Mouse (Mus musculus) hindbrain, embryonic 15.5 days (tissue): ENCODE measurements around the gene Rere. TPM values are rescaled to one million over a fixed set of nuclear protein-coding genes. Genes with fewer than 3 reads are reported as not detected.
A peak's percentile ranks its signal among the peaks of the same experiment; 100 is the strongest.

Source experiments
- ATAC-seq: fragments of 200-750 bp; cut with Nextera tagmentation; 2 replicates; pipeline ENCODE4 v1.8.0; 2017; ENCODE audit warnings: low read depth, moderate number of reproducible peaks, moderate TSS enrichment; ENCODE audit not compliant: low FRiP score
- H3K27ac ChIP-seq: fragments of 300-500 bp; sonication (generic); replicated peaks from 2 replicates; pipeline ENCODE4 v1.5.1; 2015; ENCODE audit warnings: mild to moderate bottlenecking, inconsistent platforms
- H3K27me3 ChIP-seq: fragments of 300-500 bp; sonication (generic); 2 replicates; pipeline ENCODE4 v1.6.1; 2015; ENCODE audit warnings: control low read depth, inconsistent platforms
- H3K36me3 ChIP-seq: fragments of 300-500 bp; sonication (generic); 2 replicates; pipeline ENCODE4 v1.6.1; 2015; ENCODE audit warnings: control low read depth, inconsistent platforms
- H3K4me1 ChIP-seq: fragments of 300-500 bp; sonication (generic); replicated peaks from 2 replicates; pipeline ENCODE4 v1.6.1; 2015; ENCODE audit warnings: control low read depth, inconsistent platforms
- H3K4me2 ChIP-seq: fragments of 300-500 bp; sonication (generic); 2 replicates; pipeline ENCODE4 v1.6.1; 2015; ENCODE audit warnings: moderate library complexity, mild to moderate bottlenecking, inconsistent platforms
- H3K4me3 ChIP-seq: fragments of 300-500 bp; sonication (generic); 2 replicates; pipeline ENCODE4 v1.5.1; 2015; ENCODE audit warnings: mild to moderate bottlenecking, inconsistent platforms
- H3K9ac ChIP-seq: fragments of 300-500 bp; sonication (generic); 2 replicates; pipeline ENCODE4 v1.6.1; 2015; ENCODE audit warnings: inconsistent platforms
- H3K9me3 ChIP-seq: fragments of 300-500 bp; sonication (generic); 2 replicates; pipeline ENCODE4 v1.6.1; 2016; ENCODE audit warnings: control low read depth, inconsistent platforms
- WGBS: fragments of 180-500 bp; shearing (Covaris S2); methylation state at CpG from one replicate; pipeline ENCODE4 v1.1.7; 2015; 5-methylcytosine and 5-hydroxymethylcytosine counted together
- polyA plus RNA-seq: library from polyadenylated mRNA; unstranded; fragments of >200 nt; fragmentation: Nextera tagmentation; extraction: Ambion mirVana; gene quantifications from 2 replicates; pipeline ENCODE4 v1.2.1, GENCODE M21; 2015

Gene Rere
- polyA plus RNA-seq, 1 experiment from 2014 or later: 32.5 TPM

GRCm38 (mm10) chr4:150557976-150558375 lies 276.5 kb downstream of the Rere start:
- 24% methylated on average over 1 of the region's 1 CpGs for WGBS
- no peaks in the 10 kb centered on the region for H3K9me3 ChIP-seq
- H3K4me3 ChIP-seq: no peak overlapping the region
- H3K36me3 ChIP-seq: no peaks in the 10 kb centered on the region
- no peak overlapping the region for H3K9ac ChIP-seq
- ATAC-seq: no peak
- H3K27ac ChIP-seq: peak overlapping the region; percentile 89
- peaks cover 31% of the 10 kb centered on the region for H3K4me1 ChIP-seq
- no peaks in the 10 kb centered on the region for H3K27me3 ChIP-seq
- H3K4me2 ChIP-seq: no peak overlapping the region

DNA sequence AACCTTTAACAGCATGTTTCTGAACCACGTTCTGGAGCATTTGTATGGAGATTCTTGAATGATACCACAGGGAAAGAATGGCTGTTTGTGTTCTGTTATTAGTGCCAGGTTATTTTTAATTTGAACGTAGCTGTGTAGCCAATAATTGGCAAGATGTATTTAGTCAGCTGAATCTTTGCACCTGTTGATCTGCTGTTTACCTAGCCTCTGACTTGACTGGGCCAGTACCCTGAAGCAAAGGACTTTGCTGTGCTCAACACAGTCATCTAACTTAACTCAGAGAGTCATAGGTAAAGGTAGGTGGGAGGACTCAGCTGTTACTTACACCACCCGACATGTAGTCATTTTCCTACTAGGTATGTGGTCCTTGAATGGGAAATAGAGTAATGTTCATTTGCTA lies 278.1 kb downstream of the Rere start:
- no peak overlapping the region for H3K27ac ChIP-seq
- H3K4me2 ChIP-seq: no peak overlapping the region
- H3K27me3 ChIP-seq: no peaks in the 10 kb centered on the region
- 72% methylated on average over 3 of the region's 3 CpGs for WGBS
- peaks cover 44% of the 10 kb centered on the region for H3K4me1 ChIP-seq
- ATAC-seq: no peak
- H3K9ac ChIP-seq: no peak overlapping the region
- no peak overlapping the region for H3K4me3 ChIP-seq
- no peaks in the 10 kb centered on the region for H3K36me3 ChIP-seq
- H3K9me3 ChIP-seq: no peaks in the 10 kb centered on the region

- 30% methylated on average over 5 of the region's 5 CpGs for WGBS
- no peak overlapping the region for H3K4me2 ChIP-seq
- no peaks in the 10 kb centered on the region for H3K36me3 ChIP-seq
- no peaks in the 10 kb centered on the region for H3K27me3 ChIP-seq
- H3K9ac ChIP-seq: no peak overlapping the region
- peaks cover 28% of the 10 kb centered on the region for H3K4me1 ChIP-seq
- H3K4me3 ChIP-seq: no peak overlapping the region
- ATAC-seq: no peak
- H3K9me3 ChIP-seq: no peaks in the 10 kb centered on the region
- H3K27ac ChIP-seq: 0 out of 2 replicates have a peak overlapping the region, but pooled peaks have one; percentile 50
Measured at GRCm38 (mm10) chr4:150563281-150563680, 281.8 kb downstream of the Rere start.

GRCm38 (mm10) chr4:150566193-150566592 lies 284.7 kb downstream of the Rere start:
- H3K36me3 ChIP-seq: no peaks in the 10 kb centered on the region
- no peaks in the 10 kb centered on the region for H3K9me3 ChIP-seq
- peaks cover 53% of the 10 kb centered on the region for H3K4me1 ChIP-seq
- no peak overlapping the region for H3K4me3 ChIP-seq
- H3K4me2 ChIP-seq: no peak overlapping the region
- WGBS: 89% methylated on average over 6 of the region's 6 CpGs
- no peak overlapping the region for H3K9ac ChIP-seq
- H3K27ac ChIP-seq: 0 out of 2 replicates have a peak overlapping the region, but pooled peaks have one; percentile 2
- no peaks in the 10 kb centered on the region for H3K27me3 ChIP-seq
- ATAC-seq: no peak

DNA sequence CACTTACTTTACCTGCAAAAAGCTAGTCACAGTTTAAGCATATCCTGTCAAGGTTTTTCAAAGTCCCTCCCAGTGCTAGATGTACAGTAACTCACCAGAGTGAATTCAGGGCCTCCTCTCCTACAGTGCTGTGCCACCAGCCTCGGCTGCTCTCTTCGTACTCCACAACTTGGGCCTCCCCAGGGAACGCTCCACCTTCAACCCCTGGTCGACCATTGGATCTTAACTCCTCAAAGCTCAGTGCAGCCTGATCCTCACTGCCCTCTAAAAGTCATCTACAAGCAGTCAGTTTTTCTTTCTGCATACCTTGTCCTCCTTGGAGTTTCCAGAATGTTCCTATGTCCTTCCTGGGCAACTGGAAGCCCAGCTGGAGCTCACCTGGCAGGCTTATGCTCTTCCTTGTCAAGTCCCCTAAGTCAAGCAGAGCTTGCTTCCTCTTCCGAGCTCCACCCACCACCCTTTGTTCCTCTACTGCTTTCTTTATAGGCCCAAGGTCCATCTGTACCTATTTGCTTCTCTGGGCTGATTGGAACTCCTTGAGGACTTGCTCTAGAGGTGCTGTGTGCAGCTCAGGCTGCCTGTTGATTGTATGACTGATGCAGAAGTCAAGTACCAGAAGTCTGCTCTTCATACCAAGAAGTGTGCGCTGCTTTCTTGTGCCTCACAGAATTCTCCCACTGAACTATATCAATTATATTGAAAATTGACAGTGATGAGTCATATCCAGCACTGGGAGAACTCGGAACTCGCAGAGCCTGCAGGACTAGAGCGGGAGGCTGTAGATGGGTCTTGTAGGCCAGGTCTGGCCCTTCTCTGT lies 287.1 kb downstream of the Rere start:
- Histone ChIP-seq H3K36me3 (no peaks in the 10 kb centered on the region), H3K4me1 (peaks cover 54% of the 10 kb centered on the region), H3K27ac (peak overlapping the region; percentile 93), H3K4me3 (peak overlapping the region; percentile 86), H3K27me3 (no peaks in the 10 kb centered on the region), H3K9ac (peak overlapping the region; percentile 92), H3K9me3 (no peaks in the 10 kb centered on the region), H3K4me2 (peak overlapping the region; percentile 82)
- ATAC-seq: peak; percentile 25; the same call in 1 of the 2 replicates
- WGBS: 31% methylated on average over 9 of the region's 9 CpGs

DNA sequence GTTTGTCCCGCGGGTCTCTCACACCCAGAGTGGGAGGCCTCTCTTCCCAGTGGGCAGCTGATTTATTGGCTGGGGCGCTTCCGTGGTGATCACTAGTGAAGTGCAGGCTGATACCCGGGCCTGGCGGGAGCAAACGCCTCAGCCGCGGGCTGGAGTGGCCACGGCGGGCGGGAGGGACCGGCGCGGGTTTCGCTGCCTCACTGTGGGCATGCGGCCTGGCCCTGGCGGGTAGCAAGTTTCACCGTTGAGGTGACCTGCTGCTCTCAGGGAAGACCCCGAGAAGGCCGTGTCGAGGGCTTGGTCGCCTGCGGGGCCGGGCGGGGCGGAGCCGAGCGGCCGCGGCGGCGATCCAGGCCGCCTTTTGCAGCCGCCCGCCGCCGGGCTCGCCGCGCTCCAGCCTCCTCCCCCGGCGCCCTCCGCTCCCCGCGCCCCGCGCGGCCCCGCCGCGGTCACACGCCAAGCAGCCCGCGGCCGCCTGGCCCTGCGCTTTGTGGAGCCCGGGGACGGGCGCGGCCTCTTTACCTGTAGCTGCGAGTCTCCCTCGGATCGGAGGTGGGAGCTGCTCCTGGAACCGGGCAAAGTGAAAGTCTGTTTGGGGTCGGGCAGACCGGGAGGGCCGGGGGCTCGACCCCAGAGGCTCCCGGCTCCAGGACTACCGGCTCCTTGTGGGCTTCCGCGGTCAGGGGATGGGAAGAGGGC lies 287.8 kb downstream of the Rere start:
- no peaks in the 10 kb centered on the region for H3K9me3 ChIP-seq
- H3K4me1 ChIP-seq: peaks cover 47% of the 10 kb centered on the region
- peak overlapping the region; percentile 86 for H3K4me3 ChIP-seq
- H3K27ac ChIP-seq: peak overlapping the region; percentile 93
- H3K27me3 ChIP-seq: no peaks in the 10 kb centered on the region
- ATAC-seq: peak; percentile 92
- H3K36me3 ChIP-seq: no peaks in the 10 kb centered on the region
- peak overlapping the region; percentile 92 for H3K9ac ChIP-seq
- H3K4me2 ChIP-seq: peak overlapping the region; percentile 82
- WGBS: under 1% methylated on average over 47 of the region's 73 CpGs

- H3K36me3 ChIP-seq: no peaks in the 10 kb centered on the region
Measured at GRCm38 (mm10) chr4:150569834-150570571, 288.6 kb downstream of the Rere start.

GRCm38 (mm10) chr4:150570793-150571192 lies 289.3 kb downstream of the Rere start:
- Histone ChIP-seq H3K27me3 (no peaks in the 10 kb centered on the region), H3K27ac (peak overlapping the region; percentile 93; the same call in 1 of the 2 replicates), H3K4me1 (peaks cover 58% of the 10 kb centered on the region), H3K4me3 (peak overlapping the region; percentile 86), H3K36me3 (no peaks in the 10 kb centered on the region), H3K4me2 (peak overlapping the region; percentile 82), H3K9ac (peak overlapping the region; percentile 92; the same call in 1 of the 2 replicates), H3K9me3 (no peaks in the 10 kb centered on the region)
- no peak for ATAC-seq
- WGBS: 54% methylated on average over 2 of the region's 2 CpGs

More at GRCm38 (mm10) chr4:150569834-150570571, 288.6 kb downstream of the Rere start:
- H3K27me3 ChIP-seq: no peaks in the 10 kb centered on the region
- peak overlapping the region; percentile 92 for H3K9ac ChIP-seq
- H3K27ac ChIP-seq: peak overlapping the region; percentile 93
- H3K9me3 ChIP-seq: no peaks in the 10 kb centered on the region
- 1% methylated on average over 27 of the region's 27 CpGs for WGBS
- ATAC-seq: peak; percentile 13; the same call in 1 of the 2 replicates
- peak overlapping the region; percentile 86 for H3K4me3 ChIP-seq
- H3K4me1 ChIP-seq: peaks cover 51% of the 10 kb centered on the region
- H3K4me2 ChIP-seq: peak overlapping the region; percentile 82

DNA sequence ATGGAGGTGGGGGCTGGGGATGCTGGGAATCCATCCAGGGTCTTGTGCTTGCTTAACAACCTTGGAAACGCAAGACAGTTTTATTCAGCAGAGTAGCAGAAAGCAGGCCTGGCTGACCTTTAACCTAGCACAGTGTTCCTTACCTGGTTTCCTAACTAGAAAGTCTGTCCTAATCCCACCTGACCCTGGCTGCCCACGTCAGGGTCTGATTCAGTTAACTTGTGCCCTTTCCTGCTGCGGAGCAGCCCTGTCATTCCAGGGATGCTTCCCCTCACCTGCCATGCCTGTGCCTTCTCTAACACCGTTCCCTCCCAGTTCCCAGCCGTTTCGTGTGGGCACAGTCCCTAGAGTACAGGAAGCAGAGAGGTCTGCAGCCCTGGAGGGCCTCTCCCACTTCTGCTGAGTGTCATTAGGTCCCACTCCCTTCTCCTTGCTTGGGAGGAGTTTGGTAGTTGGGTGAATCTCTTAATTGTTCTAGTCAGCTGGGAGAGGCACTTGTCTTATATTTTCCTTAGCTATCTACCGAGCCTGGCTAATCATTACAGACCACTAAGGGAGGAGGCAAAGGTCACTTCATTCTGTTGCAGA lies 290.8 kb downstream of the Rere start:
- Histone ChIP-seq H3K27ac (no peak overlapping the region), H3K27me3 (no peaks in the 10 kb centered on the region), H3K9me3 (no peaks in the 10 kb centered on the region), H3K36me3 (no peaks in the 10 kb centered on the region), H3K4me1 (peaks cover 58% of the 10 kb centered on the region), H3K4me3 (no peak overlapping the region), H3K4me2 (no peak overlapping the region), H3K9ac (no peak overlapping the region)
- 66% methylated on average over 7 of the region's 7 CpGs for WGBS
- ATAC-seq: no peak

DNA sequence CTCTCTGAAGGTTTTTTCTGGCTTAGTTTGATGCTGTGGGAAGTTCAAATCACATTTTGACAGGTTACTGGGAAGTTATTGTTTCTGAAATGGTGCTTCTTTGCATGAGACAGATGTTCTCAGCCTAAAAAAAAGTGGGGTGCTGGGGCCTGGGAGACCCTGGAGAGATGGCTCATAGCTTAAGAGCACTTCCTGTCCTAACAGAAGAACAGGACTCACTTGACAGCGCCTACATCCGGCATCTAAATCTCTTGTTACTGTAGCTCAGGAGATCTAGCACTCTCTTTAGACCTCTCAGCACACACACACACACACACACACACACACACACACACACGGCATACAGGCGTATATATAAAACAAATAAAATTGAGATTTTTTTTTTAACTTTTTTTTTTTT lies 291.5 kb downstream of the Rere start:
- Histone ChIP-seq H3K27ac (no peak overlapping the region), H3K4me2 (no peak overlapping the region), H3K36me3 (no peaks in the 10 kb centered on the region), H3K9ac (no peak overlapping the region), H3K9me3 (no peaks in the 10 kb centered on the region), H3K27me3 (no peaks in the 10 kb centered on the region), H3K4me1 (peaks cover 55% of the 10 kb centered on the region), H3K4me3 (no peak overlapping the region)
- ATAC-seq: no peak
- WGBS: 78% methylated on average over 4 of the region's 4 CpGs

- 78% methylated on average over 3 of the region's 3 CpGs for WGBS
- H3K4me1 ChIP-seq: peaks cover 34% of the 10 kb centered on the region
- no peak overlapping the region for H3K9ac ChIP-seq
- no peak overlapping the region for H3K27ac ChIP-seq
- no peak overlapping the region for H3K4me3 ChIP-seq
- no peaks in the 10 kb centered on the region for H3K36me3 ChIP-seq
- no peak overlapping the region for H3K4me2 ChIP-seq
- no peak for ATAC-seq
- H3K9me3 ChIP-seq: no peaks in the 10 kb centered on the region
- H3K27me3 ChIP-seq: no peaks in the 10 kb centered on the region
Measured at GRCm38 (mm10) chr4:150575363-150576092, 294.1 kb downstream of the Rere start.
